Mouse (Mus musculus): ENCODE data around the gene P3h3.
A peak's percentile ranks its signal among the peaks of the same experiment; 100 is the strongest.

Gene P3h3

DNA sequence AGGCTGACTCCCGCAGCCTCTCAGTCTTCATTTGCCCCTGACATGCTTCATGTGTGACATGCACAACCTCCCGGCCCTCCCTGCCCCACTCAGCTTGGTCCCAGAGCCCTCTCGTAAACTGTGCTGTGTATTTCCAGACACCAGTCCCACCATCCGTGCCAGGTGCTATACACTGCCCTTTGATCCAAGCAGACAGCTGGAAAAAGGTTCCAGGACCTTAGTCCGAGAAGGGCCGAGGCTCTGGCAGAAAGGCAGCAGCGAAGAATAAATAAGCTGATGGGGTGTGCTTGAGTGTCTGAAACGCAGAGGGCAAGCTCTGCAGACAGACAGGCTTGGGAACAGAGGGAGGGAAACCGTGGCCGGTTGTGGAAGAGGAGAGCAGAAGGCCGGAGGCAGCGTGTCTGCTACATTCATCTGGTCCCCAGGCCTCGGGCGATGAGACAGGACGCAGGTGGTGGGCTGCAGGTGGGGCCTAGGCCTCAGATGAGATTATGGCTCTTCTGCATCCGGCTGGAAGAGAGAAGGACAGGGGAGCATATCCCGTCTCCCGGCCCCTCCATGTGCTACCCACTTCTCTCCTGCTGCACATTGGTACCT lies 8.3 kb upstream of the P3h3 start:
- DNase-seq (ENCODE audit: low spot score): no peak

DNA sequence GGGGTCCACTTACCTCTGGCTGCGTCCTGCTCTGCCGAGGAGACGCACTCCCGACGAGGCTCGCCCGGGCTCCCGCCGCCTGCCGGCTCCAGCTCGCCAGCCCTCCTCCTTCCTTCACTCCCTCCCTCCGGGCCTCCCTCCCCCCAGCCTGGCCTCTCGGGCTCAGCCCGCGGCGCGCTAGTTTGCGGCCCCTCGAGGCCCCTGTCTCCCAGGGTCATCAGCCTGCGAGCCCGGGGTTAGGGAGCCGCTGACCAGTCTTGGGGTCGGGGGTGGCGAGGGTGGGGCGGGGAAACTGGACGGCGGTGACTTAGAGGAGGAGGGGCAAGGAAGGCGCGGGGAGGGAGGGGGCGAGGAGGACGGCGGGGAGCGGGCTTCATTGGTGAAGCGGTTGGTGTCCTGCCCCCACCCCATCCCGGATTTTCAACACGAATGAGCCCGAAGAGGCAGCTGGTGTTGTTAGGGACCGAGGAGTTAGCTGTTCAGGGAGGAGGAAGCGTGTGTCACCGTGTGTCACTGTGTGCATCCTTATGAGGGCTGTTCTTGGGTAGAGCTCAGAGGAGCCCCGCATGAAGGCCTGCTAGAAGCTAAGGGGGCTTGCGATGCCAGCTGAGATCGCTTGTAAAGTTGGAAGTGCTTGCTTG lies 6.2 kb upstream of the P3h3 start, which contains the start of gene Gpr162:
Gpr162 (minus strand) TSS at position 326 of the 641 bp plus-strand sequence.
- peak; percentile 69 for DNase-seq (ENCODE audit: low spot score)

DNA sequence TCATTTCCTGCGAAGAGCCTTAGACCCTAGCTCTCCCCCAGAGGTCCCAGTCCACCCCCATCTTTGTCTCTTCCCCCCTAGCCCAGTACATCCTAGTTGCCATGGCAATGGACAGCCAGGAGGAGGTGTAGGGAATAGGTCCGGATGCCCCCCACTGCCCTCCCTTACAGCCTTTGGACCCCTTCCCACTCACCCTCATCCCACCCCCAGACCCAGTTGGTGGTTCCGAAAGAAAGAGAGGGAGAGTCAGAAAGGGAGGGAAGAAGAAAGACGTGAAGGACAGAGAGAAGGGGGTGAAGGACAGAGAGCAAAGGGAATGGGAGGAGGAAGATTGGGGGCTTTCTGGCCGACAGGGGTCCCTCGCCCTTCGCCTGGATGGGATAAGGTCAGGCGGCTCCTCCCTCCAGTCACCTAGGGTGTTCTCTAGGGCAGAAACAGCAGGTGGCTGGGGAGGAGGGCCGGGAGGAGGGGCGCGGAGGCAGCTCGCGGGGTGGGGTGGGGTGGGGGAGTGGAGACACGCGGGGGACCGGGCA lies 5.6 kb upstream of the P3h3 start:
- no peak for DNase-seq (ENCODE audit: low spot score)

DNA sequence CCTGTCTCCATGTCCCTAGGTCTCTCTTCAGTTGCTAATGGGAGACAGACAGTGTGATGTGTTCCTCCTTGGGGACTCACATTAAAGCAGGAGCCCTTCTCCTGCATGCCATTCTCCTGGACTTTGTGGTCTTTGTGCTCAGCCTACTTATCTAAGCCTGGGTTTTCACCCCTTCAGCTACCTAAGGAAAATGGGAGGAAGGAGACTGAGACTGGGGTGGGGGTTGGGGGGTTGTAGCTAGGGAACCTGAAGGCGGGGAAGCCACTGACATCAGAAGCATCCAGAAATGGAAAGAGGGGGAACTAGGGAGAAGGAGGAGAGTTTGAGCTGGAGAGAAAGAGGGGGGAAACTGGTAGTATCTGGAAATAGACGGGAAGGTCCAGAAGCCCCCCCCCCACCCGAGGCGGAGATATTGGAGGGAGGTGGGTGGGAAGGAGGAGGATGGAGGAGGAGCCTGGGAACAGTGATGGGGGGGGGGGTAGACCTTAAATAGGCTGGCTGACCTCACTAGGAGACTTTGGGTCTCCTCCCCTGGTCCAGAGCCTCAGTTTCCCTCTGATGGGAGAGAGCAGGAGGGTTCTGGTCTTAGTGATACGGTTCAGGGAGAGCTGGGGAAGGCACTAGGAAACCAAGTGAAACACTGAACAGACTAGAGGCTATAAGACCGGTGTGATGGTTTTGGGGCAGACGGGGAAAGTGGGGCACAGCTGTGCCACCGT lies 5.0 kb upstream of the P3h3 start:
- DNase-seq (ENCODE audit: low spot score): no peak

DNA sequence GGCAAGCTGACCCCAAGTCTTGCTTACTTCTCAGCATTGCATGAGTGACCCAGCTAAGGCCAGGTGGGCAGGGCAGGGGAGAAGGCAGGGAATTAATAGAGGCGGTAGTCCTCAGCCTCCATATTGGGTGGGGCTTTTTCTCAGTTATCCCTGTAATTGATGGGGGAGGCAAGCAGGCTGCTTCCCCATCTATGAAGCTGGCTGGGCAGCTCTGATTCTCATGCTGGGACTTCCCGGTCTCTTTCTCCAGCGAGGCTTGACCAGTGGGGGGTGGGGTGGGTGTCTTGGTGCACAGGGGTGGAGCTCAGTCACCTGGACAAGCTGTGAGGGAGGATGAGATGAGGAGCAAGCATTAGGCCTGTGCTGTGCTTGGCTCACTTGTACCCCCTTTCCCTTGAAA lies 4.2 kb upstream of the P3h3 start:
- DNase-seq (ENCODE audit: low spot score): no peak

DNA sequence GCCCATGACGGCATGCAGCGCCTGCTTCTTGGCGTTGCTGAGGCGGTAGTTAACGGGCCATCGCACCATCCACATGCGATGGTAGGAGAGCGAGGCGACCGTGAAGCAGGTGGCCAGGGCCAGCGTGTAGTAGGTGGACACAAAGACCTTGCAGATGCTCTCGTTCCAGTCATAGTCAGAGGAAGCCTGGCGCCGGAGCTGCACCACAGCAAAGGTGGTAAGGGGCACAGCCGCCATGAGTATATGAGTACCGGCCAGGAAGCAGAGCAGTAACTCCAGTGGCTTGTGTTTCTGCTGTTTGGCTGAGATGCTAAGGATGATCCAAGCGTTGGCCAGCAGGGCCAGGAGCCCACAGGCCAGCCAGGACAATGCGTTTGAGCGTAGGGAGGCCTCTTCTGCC lies 3.7 kb upstream of the P3h3 start:
- DNase-seq (ENCODE audit: low spot score): no peak

DNA sequence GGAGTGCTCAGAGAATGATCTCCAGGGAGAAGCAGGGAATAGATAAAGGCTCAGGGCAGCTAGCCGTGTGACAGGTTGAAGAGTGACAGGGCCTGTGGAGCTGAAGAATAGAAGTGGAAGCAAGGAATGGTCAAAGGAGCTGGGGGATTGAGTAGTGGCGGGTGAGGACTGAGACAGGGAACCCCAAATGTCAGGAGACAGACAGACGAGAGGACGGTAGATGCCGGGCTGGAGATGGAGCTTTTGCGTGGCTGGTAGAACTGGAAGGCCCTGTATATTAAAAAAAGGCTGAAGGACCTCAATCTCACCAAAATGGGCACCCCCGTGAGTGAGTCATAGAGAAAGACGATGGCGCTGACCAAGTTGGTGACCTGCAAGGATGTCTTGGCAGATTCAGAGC lies 3.0 kb upstream of the P3h3 start:
- DNase-seq (ENCODE audit: low spot score): no peak

DNA sequence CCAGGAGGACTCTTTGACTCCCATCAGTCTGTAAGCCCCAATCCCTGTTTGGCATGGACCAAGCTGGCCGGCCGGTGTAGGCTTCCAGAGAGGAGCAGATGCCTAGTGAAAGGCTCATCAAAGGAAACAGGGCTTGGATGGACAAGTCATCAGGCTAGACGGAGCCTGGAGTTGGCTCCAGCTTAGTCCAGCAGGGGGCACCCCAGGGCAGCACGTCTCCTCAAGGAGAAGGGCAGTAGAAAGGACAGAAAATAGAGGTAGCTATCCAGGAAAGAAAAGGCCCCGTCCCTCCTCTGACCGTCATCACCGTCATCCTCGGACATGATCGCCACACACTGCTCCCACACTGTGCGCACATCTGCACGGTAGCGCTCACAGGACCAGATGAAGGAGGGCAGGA lies 2.2 kb upstream of the P3h3 start:
- peak; percentile 86 for DNase-seq (ENCODE audit: low spot score)

DNA sequence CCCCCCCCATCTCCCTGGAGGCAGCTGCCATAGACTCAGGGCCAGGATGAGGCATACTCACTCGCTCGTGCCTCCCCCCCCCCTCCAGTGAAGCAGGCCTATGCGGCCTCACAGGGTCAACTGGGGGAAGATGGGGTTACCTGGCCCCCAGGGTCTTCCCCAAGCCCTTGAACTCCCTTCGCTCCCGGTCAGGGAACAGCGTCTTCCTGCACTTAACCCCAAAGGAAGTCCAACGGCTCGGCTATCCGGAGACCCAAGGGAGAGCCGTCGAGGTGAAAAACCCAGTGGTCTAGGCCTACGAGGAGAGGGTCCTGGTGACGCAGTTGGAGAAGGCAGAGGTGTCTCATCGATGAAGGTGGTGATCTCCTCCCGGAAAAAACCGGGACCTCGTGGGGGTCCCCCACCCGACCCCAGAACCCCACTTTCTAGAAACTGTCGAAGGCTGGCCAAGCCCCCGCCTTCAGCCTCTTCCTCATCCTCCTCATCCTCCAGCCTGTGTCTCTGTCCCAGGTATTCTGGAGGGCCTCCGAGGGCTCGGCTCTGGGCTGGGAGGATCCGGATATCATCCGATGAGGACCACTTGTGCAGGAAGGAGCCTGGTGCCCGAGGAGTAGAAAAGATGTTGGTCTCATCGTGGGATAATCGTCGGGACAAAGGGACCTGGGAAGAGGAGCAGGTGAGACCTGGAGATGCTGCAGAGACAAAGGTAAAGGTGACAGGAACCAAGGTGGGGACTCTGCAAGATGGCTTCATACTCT lies 1.2 kb upstream of the P3h3 start:
- DNase-seq (ENCODE audit: low spot score): no peak

DNA sequence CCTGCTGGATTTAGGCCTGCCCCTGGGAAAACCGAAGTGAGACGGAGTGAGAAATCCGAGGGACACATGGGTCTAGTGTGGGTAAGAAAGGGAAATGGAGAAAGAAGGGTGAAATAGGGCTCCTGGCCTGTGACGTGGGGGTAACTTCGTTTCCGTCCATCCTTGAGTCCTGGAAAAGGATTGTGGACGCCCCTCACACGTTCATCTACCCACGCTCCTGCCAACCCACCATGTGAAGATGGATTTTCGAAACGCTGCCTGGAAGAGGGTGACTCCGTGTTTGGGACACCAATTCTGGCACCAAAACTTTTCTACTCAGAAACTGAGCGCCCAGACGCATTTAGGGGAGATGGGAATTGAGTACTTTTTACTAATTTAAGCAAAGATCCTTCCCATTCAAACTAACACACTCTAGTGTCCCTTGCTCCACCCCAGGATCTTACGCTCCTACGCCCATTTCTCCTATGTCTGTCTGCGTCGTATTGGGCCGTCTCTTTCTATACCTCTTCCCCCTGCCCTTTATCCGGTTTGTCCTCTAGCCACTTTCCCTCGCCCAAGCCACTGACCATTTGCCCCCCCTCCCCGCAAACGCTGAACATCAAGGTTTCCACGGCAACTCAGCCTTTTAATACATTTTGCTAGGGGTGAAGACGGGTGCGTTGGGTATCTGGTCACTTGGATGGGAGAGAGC lies 433 bp upstream of the P3h3 start:
- DNase-seq (ENCODE audit: low spot score): no peak

DNA sequence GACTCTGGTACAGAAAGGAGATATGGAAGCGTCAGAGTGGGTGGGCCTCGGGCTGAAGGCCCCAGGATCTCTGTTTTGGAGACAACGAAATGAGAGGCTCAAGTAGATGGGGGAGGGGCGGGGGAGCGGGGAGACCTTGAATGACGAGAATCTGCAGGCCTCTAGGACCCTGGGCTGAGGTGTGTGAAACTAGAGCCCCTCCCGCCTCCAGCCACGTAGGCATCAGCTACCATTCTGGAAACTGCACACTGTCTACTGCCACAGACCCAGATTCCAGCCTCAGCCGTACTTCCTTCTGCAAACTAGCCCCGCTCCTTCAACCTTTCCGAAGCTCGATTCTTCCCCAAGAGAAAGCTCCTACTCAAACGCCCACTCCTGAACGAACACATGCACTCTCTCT lies 1.2 kb downstream of the P3h3 start:
- DNase-seq (ENCODE audit: low spot score): no peak

DNA sequence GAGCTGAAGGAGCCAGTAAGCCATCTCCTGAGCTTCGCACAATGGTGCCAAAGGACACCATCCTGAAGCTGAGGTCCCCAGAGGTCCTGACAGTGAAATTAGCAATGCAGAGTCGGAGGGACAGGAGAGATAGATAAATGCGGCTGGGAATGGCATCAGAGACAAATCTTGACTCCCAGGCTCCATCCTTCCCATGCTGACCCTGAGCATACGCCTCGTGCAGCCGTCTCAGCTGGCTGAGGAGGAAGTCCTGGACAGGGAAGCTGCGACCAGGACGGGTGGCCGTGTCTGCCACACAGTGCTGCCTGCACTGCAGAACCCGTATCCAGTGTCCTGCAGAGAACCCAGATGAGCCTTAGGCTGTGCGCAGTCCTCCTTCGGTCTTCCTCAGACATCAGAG lies 2.9 kb downstream of the P3h3 start:
- no peak for DNase-seq (ENCODE audit: low spot score)

DNA sequence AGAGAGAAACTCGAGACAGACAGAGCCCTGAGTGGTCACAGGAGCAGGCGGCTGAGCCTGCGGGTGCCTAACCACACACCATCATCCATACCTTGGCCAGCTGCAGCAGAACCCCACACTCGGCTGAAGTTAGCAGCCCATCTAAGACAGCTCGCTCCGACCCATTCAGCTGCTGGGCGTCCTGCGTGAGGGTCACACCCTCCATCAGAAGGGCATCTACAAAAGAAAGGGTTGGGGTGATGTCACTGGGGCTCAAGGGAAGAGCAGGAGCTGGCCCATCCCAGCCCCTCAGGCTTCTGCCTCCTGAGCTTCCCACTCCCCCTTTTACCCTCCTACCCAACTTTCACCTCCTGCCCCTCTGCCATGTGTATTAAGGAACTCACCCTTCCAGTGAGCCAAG lies 7.0 kb downstream of the P3h3 start:
- no peak for DNase-seq (ENCODE audit: low spot score)

DNA sequence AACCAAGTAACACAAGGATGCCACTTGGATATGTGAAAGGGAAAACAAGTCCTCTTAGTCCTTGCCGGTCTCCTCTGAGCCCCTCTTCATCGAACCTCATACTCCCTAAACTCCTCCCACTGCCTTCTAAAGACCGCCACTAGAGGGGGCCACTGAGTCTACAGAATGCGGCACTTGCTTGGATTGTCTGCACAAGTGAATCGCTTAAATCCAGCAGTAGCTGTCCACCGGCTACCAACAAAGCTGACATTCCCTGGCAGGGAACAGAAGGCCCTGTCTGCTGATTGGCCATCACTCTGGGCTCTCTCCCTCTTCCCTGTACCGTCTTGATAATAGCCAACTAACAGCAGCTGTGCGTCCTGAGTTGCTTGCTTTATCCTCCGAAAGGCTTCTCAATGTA lies 10.2 kb downstream of the P3h3 start:
- DNase-seq (ENCODE audit: low spot score): peak; percentile 83

DNA sequence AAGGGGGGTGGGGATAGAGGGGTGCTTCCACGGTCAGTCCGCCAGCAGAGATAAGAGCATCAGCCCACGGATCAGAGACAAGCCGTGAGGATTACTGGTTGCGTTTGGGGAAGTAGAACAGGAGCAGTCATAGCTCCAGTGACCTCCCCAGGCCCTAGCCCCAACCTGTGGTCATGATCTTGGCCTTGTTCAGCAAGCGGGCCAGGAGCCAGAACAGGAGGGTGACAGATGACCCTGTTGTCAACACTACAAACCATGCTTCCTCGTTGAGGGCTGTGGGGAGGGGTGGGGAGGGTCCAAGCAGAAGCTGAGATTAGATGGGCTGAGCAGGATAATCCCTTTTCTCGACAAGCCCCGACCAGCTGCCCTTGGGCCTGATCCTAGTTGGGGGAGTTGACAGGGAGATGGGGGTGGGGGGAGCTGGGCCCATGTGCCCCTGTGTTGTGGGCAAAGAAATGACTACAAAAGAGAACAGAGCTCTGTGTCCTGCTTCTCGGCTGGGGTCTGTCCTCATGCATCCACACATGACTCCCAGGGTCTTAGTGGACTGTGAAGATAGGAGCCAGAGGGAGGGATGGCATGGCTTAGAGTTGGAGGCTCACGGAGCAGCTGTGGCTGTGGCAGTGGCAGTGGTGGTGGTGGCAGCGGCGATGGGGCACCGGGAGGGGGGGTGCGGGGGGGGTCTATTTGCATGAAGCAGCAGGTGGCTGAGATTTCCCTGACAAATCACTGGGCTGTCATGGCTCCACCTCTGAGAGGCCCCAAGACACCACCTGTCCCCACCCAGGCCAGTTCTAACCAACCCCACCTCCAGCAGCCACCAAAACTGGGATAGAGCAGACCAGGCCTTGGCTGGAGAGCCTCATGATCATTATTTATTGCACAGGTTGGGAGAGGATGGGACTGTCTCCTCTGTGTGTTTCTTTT lies 17.0 kb downstream of the P3h3 start, which contains the start of gene Gnb3:
Gnb3 (minus strand) TSS at position 35 of the 927 bp plus-strand sequence.
- DNase-seq (ENCODE audit: low spot score): no peak

DNA sequence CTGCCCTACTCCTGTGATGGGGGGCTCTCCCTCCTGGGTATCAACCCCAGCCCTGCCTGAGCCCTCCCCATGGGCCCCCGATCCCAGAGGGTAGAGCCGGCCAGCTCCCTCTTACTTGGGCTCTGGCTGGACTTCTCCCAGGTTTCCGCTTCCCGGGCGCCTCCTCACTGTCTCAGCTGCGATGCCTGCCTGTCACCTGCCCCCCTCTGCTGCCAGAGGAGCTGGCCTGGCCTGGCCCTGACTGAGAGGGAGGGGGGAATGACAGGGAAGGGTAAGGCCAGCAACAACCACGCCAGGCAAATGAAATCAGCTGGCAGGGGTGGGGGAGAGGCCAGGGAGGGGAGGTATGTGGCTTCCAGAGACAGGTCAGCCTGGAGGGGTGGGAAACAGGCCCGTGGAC lies 17.7 kb downstream of the P3h3 start:
- DNase-seq (ENCODE audit: low spot score): no peak

DNA sequence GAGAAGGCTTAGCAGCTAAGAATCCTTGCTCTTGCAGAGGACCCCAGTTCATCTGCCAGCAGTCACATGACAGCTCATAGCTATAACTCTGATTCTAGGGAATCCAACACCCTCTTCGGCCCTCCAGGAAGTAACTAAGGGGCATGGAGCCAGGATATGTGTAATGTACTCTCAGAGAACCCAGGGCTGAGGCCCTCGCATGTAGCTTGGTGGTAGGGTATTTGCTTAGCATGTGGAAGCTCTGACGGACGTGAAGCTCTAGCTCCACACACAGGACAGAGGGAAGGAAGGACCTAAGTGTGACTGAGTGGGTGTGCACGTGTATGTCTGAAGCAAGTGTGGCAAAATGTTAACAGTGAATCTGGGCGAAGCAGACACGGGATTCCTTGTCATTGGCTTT lies 21.1 kb downstream of the P3h3 start:
- no peak for DNase-seq (ENCODE audit: low spot score)

DNA sequence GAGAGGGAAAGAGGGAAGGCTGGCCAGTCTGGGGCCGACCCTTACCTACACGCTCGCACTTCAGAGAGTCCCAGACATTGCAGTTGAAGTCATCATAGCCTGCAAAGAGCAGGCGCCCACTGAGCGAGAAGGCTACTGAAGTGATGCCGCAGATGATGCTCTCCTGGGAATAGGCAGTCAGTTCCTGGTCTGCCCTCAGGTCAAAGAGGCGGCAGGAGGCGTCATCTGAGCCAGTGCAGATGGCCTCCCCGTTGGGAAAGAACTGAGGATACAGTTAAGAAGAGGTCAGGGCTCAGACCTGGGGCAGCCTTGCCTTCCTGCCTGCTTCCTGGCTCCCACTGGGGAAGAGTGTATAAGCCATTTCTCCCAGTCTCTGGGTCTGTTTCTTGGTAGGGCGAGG lies 22.0 kb downstream of the P3h3 start:
- DNase-seq (ENCODE audit: low spot score): no peak

DNA sequence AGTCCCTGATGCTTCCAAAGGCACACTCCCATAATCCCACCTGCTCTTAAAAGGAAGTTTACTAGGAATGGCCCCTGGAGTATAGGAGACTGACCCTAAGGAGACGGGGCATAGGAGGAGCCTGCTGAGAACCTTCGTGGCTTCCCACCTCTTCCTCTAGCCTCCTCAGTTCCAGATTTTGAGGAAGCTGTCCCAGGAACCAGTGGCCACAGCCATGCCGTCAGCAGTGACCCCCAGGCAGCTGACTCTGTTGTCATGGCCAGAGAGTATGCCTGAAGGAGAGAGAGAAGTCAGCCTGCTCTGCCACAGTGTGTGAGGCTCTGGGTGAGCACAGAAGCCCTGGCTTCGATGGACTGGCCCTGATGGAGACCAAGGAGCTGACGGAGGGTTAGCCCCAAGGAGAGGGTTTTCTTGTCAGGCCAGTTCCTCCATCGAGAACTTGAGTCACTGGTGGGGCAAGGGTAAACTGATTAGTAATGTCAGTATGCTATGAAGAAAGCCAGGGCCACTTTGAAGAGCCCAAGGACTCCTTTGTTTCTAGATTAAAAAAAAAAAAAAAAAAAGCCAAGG lies 23.0 kb downstream of the P3h3 start:
- DNase-seq (ENCODE audit: low spot score): no peak

DNA sequence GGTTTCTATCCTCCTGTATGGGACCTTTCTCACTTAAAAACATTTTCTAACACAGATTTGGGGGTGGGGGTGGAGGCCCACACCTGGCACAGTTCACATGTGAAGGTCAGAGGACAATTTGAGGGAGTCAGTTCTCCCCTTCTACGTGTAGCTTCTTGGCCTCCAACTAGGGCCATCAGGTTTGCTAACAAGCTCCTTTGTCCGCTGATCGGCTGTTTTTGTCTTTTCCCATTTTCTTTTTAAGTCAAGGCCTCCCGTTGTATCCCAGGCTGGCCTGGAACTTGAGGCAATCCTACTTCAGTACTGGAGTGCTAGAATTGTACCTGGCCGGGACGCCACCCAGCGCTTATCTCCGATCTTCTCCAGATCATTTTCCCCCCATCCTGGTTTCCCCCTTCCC lies 25.9 kb downstream of the P3h3 start:
- no peak for DNase-seq (ENCODE audit: low spot score)
